9 mouse cellular contexts compared by ENCODE assay signal in the genomic region with DNA sequence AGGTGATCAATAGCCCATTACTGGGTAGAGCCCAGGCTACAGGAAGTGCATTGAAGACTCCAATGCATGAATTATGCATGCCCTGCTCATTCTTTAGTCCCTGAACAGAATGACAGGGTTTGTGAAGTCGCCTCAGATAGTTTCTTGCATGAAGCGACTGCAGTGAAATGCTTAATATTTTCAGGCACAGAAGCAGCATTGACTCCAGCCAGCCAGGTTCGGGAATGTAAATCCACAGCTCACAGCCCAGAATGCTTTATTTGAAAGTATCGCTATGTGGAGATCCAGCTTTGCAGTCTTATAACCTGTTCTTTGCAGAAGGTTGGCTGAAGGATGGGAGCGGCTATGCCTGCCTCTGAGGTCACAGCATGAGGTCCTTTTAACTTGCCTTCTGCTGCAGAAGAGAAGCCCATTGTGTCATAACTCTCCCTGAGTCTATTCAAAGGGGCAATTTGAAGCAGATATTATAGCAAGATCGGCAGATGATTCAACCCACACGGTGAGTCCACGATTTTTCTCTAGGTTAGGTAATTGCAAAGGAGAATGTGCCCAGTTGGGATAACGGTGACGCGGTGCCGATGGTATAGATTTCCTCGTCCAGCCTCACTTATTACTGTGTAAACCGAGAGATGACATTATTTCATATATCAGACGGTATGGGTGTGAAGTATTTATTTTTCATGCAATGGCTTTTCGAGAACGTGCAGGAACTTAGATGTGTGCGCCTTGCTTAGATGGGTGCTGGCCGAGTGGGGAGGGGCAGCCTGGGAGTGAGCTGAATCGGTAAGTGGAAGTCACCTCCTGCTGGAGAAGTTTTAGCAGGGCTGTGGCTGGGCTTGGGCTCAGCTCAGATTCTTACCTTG.
DNase-seq lines count a peak whose midpoint lies in the region; ATAC-seq lines count a peak whose summit lies in the region.
"Had no signal": no experiment of that assay in that cellular context is flagged by ENCODE, and none has a peak within 500 bp of the region (broad histone marks: within the 10 kb centered on the region; RNA-seq: fewer than 3 reads in every experiment).

No protein-coding gene starts in this region.

- H3K4me1 ChIP-seq in heart, embryonic 12.5 days (replicated peaks) = no peaks in the 10 kb centered on the region
- H3K4me1 ChIP-seq in embryonic facial prominence, embryonic 14.5 days (ENCODE audit: control insufficient read depth, insufficient read depth, low read length) = no peaks in the 10 kb centered on the region
- peaks cover 29% of the 10 kb centered on the region for H3K4me1 ChIP-seq in neural tube, embryonic 13.5 days (replicated peaks)
- H3K4me1 ChIP-seq: stomach, embryonic 15.5 days had no signal

- DNase-seq in heart, postnatal 10 days = no peak
- DNase-seq in embryonic facial prominence, embryonic 14.5 days (ENCODE audit: low spot score) = no peak
- DNase-seq in layer of hippocampus, postnatal 14 days (ENCODE audit: low spot score in 2 of 2) = peak; percentile 54 to 58
- DNase-seq in ovary, adult 18-20 months (ENCODE audit: low spot score) = no peak
- DNase-seq in ovary, postnatal 14 days (ENCODE audit: low spot score) = no peak
- DNase-seq in gastrocnemius, postnatal 36 days = no peak

- no peak overlapping the region for H3K9ac ChIP-seq in heart, embryonic 12.5 days
- H3K9ac ChIP-seq in embryonic facial prominence, embryonic 14.5 days (ENCODE audit: low read depth, low read length) = no peak overlapping the region
- peak overlapping the region; percentile 65 for H3K9ac ChIP-seq in neural tube, embryonic 13.5 days
- H3K9ac ChIP-seq: stomach, embryonic 15.5 days had no signal

- intact Hi-C loops in heart, postnatal 10 days (cut with DNase I) = no loop called here
- intact Hi-C loops in gastrocnemius, postnatal 36 days (cut with DNase I) = no loop called here

- H3K27me3 ChIP-seq in heart, embryonic 12.5 days (replicated peaks) = peaks cover 8% of the 10 kb centered on the region; the same call in 1 of the 2 replicates
- H3K27me3 ChIP-seq in embryonic facial prominence, embryonic 14.5 days (replicated peaks; ENCODE audit: control insufficient read depth, insufficient read depth, low read length) = no peaks in the 10 kb centered on the region; the same call in 1 of the 2 replicates
- H3K27me3 ChIP-seq in neural tube, embryonic 13.5 days = no peaks in the 10 kb centered on the region
- H3K27me3 ChIP-seq: stomach, embryonic 15.5 days had no signal

- no peaks in the 10 kb centered on the region for H3K36me3 ChIP-seq in heart, embryonic 12.5 days
- no peaks in the 10 kb centered on the region for H3K36me3 ChIP-seq in embryonic facial prominence, embryonic 14.5 days (ENCODE audit: control insufficient read depth, insufficient read depth, low read length)
- no peaks in the 10 kb centered on the region for H3K36me3 ChIP-seq in neural tube, embryonic 13.5 days
- H3K36me3 ChIP-seq: stomach, embryonic 15.5 days had no signal

- no peak overlapping the region for H3K4me3 ChIP-seq in heart, embryonic 12.5 days
- H3K4me3 ChIP-seq in embryonic facial prominence, embryonic 14.5 days (ENCODE audit: low read depth, low read length) = peak overlapping the region; percentile 6; the same call in 1 of the 2 replicates
- peak overlapping the region; percentile 36 for H3K4me3 ChIP-seq in neural tube, embryonic 13.5 days
- H3K4me3 ChIP-seq: stomach, embryonic 15.5 days had no signal

- peak overlapping the region; percentile 31; the same call in 1 of the 2 replicates for H3K4me2 ChIP-seq in heart, embryonic 12.5 days
- peak overlapping the region; percentile 31; the same call in 1 of the 2 replicates for H3K4me2 ChIP-seq in embryonic facial prominence, embryonic 14.5 days (ENCODE audit: low read depth, low read length)
- H3K4me2 ChIP-seq in neural tube, embryonic 13.5 days = peak overlapping the region; percentile 60
- H3K4me2 ChIP-seq: stomach, embryonic 15.5 days had no signal

- no peaks in the 10 kb centered on the region for H3K9me3 ChIP-seq in heart, embryonic 12.5 days (replicated peaks)
- no peaks in the 10 kb centered on the region for H3K9me3 ChIP-seq in embryonic facial prominence, embryonic 14.5 days (ENCODE audit: control insufficient read depth, low read length)
- H3K9me3 ChIP-seq in neural tube, embryonic 13.5 days = no peaks in the 10 kb centered on the region
- H3K9me3 ChIP-seq: stomach, embryonic 15.5 days had no signal

- WGBS in heart, embryonic 12.5 days = 50% methylated on average over 20 of the region's 20 CpGs
- WGBS in embryonic facial prominence, embryonic 14.5 days = 40% methylated on average over 20 of the region's 20 CpGs
- 21% methylated on average over 20 of the region's 20 CpGs for WGBS in neural tube, embryonic 13.5 days

- no peak for ATAC-seq in heart, embryonic 12.5 days (ENCODE audit: insufficient number of reproducible peaks, low FRiP score)
- ATAC-seq in embryonic facial prominence, embryonic 14.5 days (ENCODE audit: low read depth) = no peak; the same call in 1 of the 2 replicates
- peak; percentile 87 for ATAC-seq in neural tube, embryonic 13.5 days (ENCODE audit: low read depth)

- H3K27ac ChIP-seq in heart, embryonic 12.5 days (ENCODE audit: poor library complexity, severe bottlenecking) = no peak overlapping the region
- no peak overlapping the region for H3K27ac ChIP-seq in embryonic facial prominence, embryonic 14.5 days (replicated peaks; ENCODE audit: low read depth, low read length)
- peak overlapping the region; percentile 88 for H3K27ac ChIP-seq in neural tube, embryonic 13.5 days (replicated peaks)
- H3K27ac ChIP-seq: stomach, embryonic 15.5 days had no signal

Comparison
In these comparisons a context has a peak if more than half of its experiments do, and no peak if none do; other contexts are left out.
1. DNase-seq: peak in layer of hippocampus, postnatal 14 days (2 of 2); none in heart, postnatal 10 days (0 of 2), embryonic facial prominence, embryonic 14.5 days (single experiment), ovary, adult 18-20 months (single experiment), ovary, postnatal 14 days (single experiment) and gastrocnemius, postnatal 36 days (0 of 2).
2. Peak in every context shown above with its lines, with median percentiles within 50 percentile points of each other: H3K4me2 ChIP-seq.